In genomic region chr13:13437460-13438015, GRCm38 (mm10) we compare ENCODE assay signal across 8 mouse cellular contexts. TPM values are rescaled to one million over a fixed set of nuclear protein-coding genes. Genes with fewer than 3 reads are reported as not detected.
A peak's percentile ranks its signal among the peaks of the same experiment; 100 is the strongest.
DNase-seq lines count a peak whose midpoint lies in the region; ATAC-seq and TF ChIP-seq lines count a peak whose summit lies in the region.
"Not testable (repeated sequence)": the region's sequence is repeated elsewhere in the genome, so short reads cannot be mapped to it uniquely, and the experiment has no call there.

Nid1 (plus strand) TSS chr13:13437551.

- not testable (repeated sequence) for TF ChIP-seq CTCF in heart, adult 2 months (IDR thresholded peaks at IDR 0.05); midbrain, postnatal 0 days (IDR thresholded peaks at IDR 0.05); thymus, adult 2 months (IDR thresholded peaks at IDR 0.05; ENCODE audit: borderline replicate concordance, control insufficient read depth, extremely low read depth, insufficient read depth, low read length, poor library complexity)

- not testable (repeated sequence) for H3K27ac ChIP-seq in forebrain, embryonic 12.5 days; heart, adult 2 months; hindbrain, embryonic 13.5 days; liver, embryonic 16.5 days (ENCODE audit: low read length); midbrain, postnatal 0 days (ENCODE audit: low read depth, low read length); thymus, adult 2 months (ENCODE audit: control insufficient read depth, insufficient read depth, low read length)

- not testable (repeated sequence) for DNase-seq in adrenal gland, postnatal 10 days; midbrain, postnatal 0 days (ENCODE audit: low spot score); thymus, adult 2 months
- DNase-seq in heart, adult 2 months, result peak; percentile 68 to 71
- peak; percentile 45 to 59 for DNase-seq in kidney, postnatal 4 days

- H3K79me2 ChIP-seq in heart, adult 2 months (replicated peaks; ENCODE audit: control insufficient read depth, insufficient read depth, low read length), result not testable (repeated sequence)

- TF ChIP-seq EP300 in heart, adult 2 months (IDR thresholded peaks at IDR 0.05; ENCODE audit: insufficient read depth, low read depth, low read length), result not testable (repeated sequence)

- 0 out of 2 replicates have a peak, but pooled peaks have one; percentile 24 for TF ChIP-seq POLR2A in heart, adult 2 months (IDR thresholded peaks at IDR 0.05; ENCODE audit: insufficient read depth, low read depth, low read length)
- TF ChIP-seq POLR2A in thymus, adult 2 months (IDR thresholded peaks at IDR 0.05; ENCODE audit: control insufficient read depth, extremely low read depth, insufficient read depth, low read length, poor library complexity), result not testable (repeated sequence)

- intact Hi-C loops in heart, adult 2 months (cut with DNase I), result not testable (repeated sequence)

- peak; percentile 82 for ATAC-seq in forebrain, embryonic 12.5 days (ENCODE audit: low FRiP score)
- peak; percentile 79 for ATAC-seq in hindbrain, embryonic 13.5 days (ENCODE audit: low FRiP score)
- peak; percentile 74 for ATAC-seq in liver, embryonic 16.5 days (ENCODE audit: low read depth)
- ATAC-seq in midbrain, postnatal 0 days (ENCODE audit: low FRiP score), result peak; percentile 43

- H3K4me3 ChIP-seq in forebrain, embryonic 12.5 days (replicated peaks), result peak within 1 kb of the TSS; percentile 28
- H3K4me3 ChIP-seq in heart, adult 2 months, result peak within 1 kb of the TSS; percentile 29; the same call in 1 of the 2 replicates
- peak within 1 kb of the TSS; percentile 31 for H3K4me3 ChIP-seq in hindbrain, embryonic 13.5 days
- H3K4me3 ChIP-seq in liver, embryonic 16.5 days (ENCODE audit: low read depth, low read length), result peak within 1 kb of the TSS; percentile 15; the same call in 1 of the 2 replicates
- peak within 1 kb of the TSS; percentile 15; the same call in 1 of the 2 replicates for H3K4me3 ChIP-seq in midbrain, postnatal 0 days (ENCODE audit: low read depth, low read length)
- not testable (repeated sequence) for H3K4me3 ChIP-seq in thymus, adult 2 months (ENCODE audit: control insufficient read depth, insufficient read depth, low read length)

- peak within 1 kb of the TSS; percentile 44 for H3K4me2 ChIP-seq in forebrain, embryonic 12.5 days
- peak within 1 kb of the TSS; percentile 48 for H3K4me2 ChIP-seq in hindbrain, embryonic 13.5 days
- H3K4me2 ChIP-seq in liver, embryonic 16.5 days (ENCODE audit: low read depth, low read length); midbrain, postnatal 0 days (ENCODE audit: low read depth, low read length, poor library complexity, severe bottlenecking): not testable (repeated sequence)

- not testable (repeated sequence) for H3K36me3 ChIP-seq in forebrain, embryonic 12.5 days (replicated peaks); heart, adult 2 months (ENCODE audit: control insufficient read depth, insufficient read depth, low read length); hindbrain, embryonic 13.5 days; liver, embryonic 16.5 days (ENCODE audit: control insufficient read depth, insufficient read depth); midbrain, postnatal 0 days (ENCODE audit: insufficient read depth, low read length); thymus, adult 2 months (ENCODE audit: control insufficient read depth, insufficient read depth, low read length)

- H3K9me3 ChIP-seq in forebrain, embryonic 12.5 days; hindbrain, embryonic 13.5 days; liver, embryonic 16.5 days (replicated peaks; ENCODE audit: control insufficient read depth, low read length); midbrain, postnatal 0 days (ENCODE audit: low read length): not testable (repeated sequence)

- not testable (repeated sequence) for H3K4me1 ChIP-seq in forebrain, embryonic 12.5 days; heart, adult 2 months (ENCODE audit: control insufficient read depth, insufficient read depth, low read length); hindbrain, embryonic 13.5 days (replicated peaks); liver, embryonic 16.5 days (ENCODE audit: control insufficient read depth, low read depth, low read length); midbrain, postnatal 0 days (ENCODE audit: insufficient read depth, low read length); thymus, adult 2 months (replicated peaks; ENCODE audit: control insufficient read depth, insufficient read depth, low read length)

- H3K9ac ChIP-seq in forebrain, embryonic 12.5 days; hindbrain, embryonic 13.5 days; liver, embryonic 16.5 days (ENCODE audit: low read depth, low read length); midbrain, postnatal 0 days (replicated peaks; ENCODE audit: low read length, poor library complexity, severe bottlenecking): not testable (repeated sequence)
- H3K9ac ChIP-seq in heart, adult 2 months (ENCODE audit: low read depth, low read length), result peak within 1 kb of the TSS; percentile 69

- WGBS in forebrain, embryonic 12.5 days, result under 1% methylated on average over 28 of the region's 39 CpGs
- WGBS in heart, adult 2 months, result 1% methylated on average over 24 of the region's 39 CpGs
- under 1% methylated on average over 34 of the region's 39 CpGs for WGBS in hindbrain, embryonic 13.5 days
- 2% methylated on average over 21 of the region's 39 CpGs for WGBS in liver, embryonic 16.5 days (ENCODE audit: insufficient replicate concordance)
- 0% methylated on average over 16 of the region's 39 CpGs for WGBS in midbrain, postnatal 0 days
- 3% methylated on average over 33 of the region's 39 CpGs for WGBS in thymus, adult 2 months

- H3K27me3 ChIP-seq in forebrain, embryonic 12.5 days; heart, adult 2 months (ENCODE audit: control insufficient read depth, insufficient read depth, low read length); hindbrain, embryonic 13.5 days; liver, embryonic 16.5 days (ENCODE audit: control insufficient read depth, insufficient read depth, low read depth, low read length); midbrain, postnatal 0 days (ENCODE audit: insufficient read depth, low read length); thymus, adult 2 months (ENCODE audit: control insufficient read depth, insufficient read depth, low read length): not testable (repeated sequence)

RNA-seq across cellular contexts. Expression of gene Nid1, which starts in this region (rescaled TPM):
- 100 to 1,000 TPM; 148 to 150 TPM for total RNA-seq in adrenal gland, postnatal 10 days (2021)
- polyA plus RNA-seq in forebrain, embryonic 12.5 days (2016; fragmentation: Nextera tagmentation; extraction: Ambion mirVana), result 32.0 and 32.4 TPM in 2 replicates
- total RNA-seq in heart, adult 2 months (2021), result 10 to 100 TPM; 55.5 to 59.9 TPM
- polyA plus RNA-seq in heart, adult 2 months (2012; rRNA removed), result 62.5 and 99.5 TPM in 2 replicates
- 48.0 and 53.6 TPM in 2 replicates for polyA plus RNA-seq in hindbrain, embryonic 13.5 days (2015; fragmentation: Nextera tagmentation; extraction: Ambion mirVana)
- polyA plus RNA-seq in liver, embryonic 16.5 days (2015; fragmentation: Nextera tagmentation; extraction: Ambion mirVana), result 32.1 and 37.8 TPM in 2 replicates
- total RNA-seq in midbrain, postnatal 0 days (2014; rRNA removed), result 63.0 and 70.6 TPM in 2 replicates
- polyA plus RNA-seq in midbrain, postnatal 0 days (2015; fragmentation: Nextera tagmentation; extraction: Ambion mirVana), result 27.3 and 31.2 TPM in 2 replicates
- polyA plus RNA-seq in thymus, adult 2 months (2012; rRNA removed), result 15.8 and 19.0 TPM in 2 replicates
